Mouse (Mus musculus) layer of hippocampus, adult 8-10 months (tissue): ENCODE measurements around the gene Dop1b. TPM values are rescaled to one million over a fixed set of nuclear protein-coding genes. Genes with fewer than 3 reads are reported as not detected.
A peak's percentile ranks its signal among the peaks of the same experiment; 100 is the strongest.

ENCODE experiments used
- DNase-seq, 2 experiments: peaks; one replicate each; pipeline ENCODE4 v3.0.0; 2022; ENCODE audit warnings: low spot score in 2 of 2
- total RNA-seq, 4 experiments: library from RNA; stranded (reverse); gene quantifications; 2 replicates each; pipeline ENCODE4 v1.2.4; 2022

The Dop1b gene
- total RNA-seq, 4 experiments from 2014 or later = 88.7 to 126 (median 112) TPM

GRCm38 (mm10) chr16:93826909-93827308, 115.2 kb downstream of the Dop1b start:
- no peak for DNase-seq

- DNase-seq = no peak
Observed at GRCm38 (mm10) chr16:93829526-93829925, 117.8 kb downstream of the Dop1b start.

- DNase-seq = no peak
Observed at GRCm38 (mm10) chr16:93830071-93830470, 118.4 kb downstream of the Dop1b start.

- DNase-seq = no peak
Observed at GRCm38 (mm10) chr16:93830916-93831315, 119.2 kb downstream of the Dop1b start.

- DNase-seq = peak; percentile 99
Observed at GRCm38 (mm10) chr16:93831627-93832395, 120.1 kb downstream of the Dop1b start, which contains the start of gene Morc3. Gene Morc3 (plus strand): TSS chr16:93832121.

GRCm38 (mm10) chr16:93832451-93833276, 121.0 kb downstream of the Dop1b start:
- DNase-seq = peak in 1 of 2 experiments; percentile 28

GRCm38 (mm10) chr16:93833551-93833950, 121.8 kb downstream of the Dop1b start:
- DNase-seq = no peak

GRCm38 (mm10) chr16:93834076-93834475, 122.4 kb downstream of the Dop1b start:
- no peak for DNase-seq

GRCm38 (mm10) chr16:93839049-93839448, 127.3 kb downstream of the Dop1b start:
- no peak for DNase-seq

GRCm38 (mm10) chr16:93850527-93850926, 138.8 kb downstream of the Dop1b start:
- no peak for DNase-seq

- DNase-seq = no peak
Observed at GRCm38 (mm10) chr16:93859967-93860366, 148.3 kb downstream of the Dop1b start.

Other genes starting within 250 kb of the Dop1b start
- 10 to 100 TPM in 3 of 4 experiments, 1 to 10 TPM in 1; 8.6 to 12.9 (median 11.4) TPM for gene Setd4, start 107.8 kb upstream of the Dop1b start, total RNA-seq
- gene Cbr1, start 106.1 kb upstream of the Dop1b start, total RNA-seq = 10 to 100 TPM; 65.9 to 72.9 (median 71.2) TPM
- gene Gm5678, start 83.8 kb upstream of the Dop1b start, total RNA-seq = 1 to 10 TPM; 1.2 to 3.0 (median 2.5) TPM
- 10 to 100 TPM; 16.9 to 19.0 (median 17.5) TPM for gene Cbr3, start 28.7 kb upstream of the Dop1b start, total RNA-seq
- gene Morc3, start 120.2 kb downstream of the Dop1b start, total RNA-seq = 10 to 100 TPM; 29.2 to 48.5 (median 41.1) TPM
- 1 to 10 TPM in 2 of 4 experiments, under 1 TPM in 2; 0.18 to 1.5 (median 0.96) TPM for gene Chaf1b, start 172.0 kb downstream of the Dop1b start, total RNA-seq